Mouse (Mus musculus) lung, adult 2 months (tissue): ENCODE data around the gene Nt5dc2.

Source experiments
- CTCF ChIP-seq: fragments of 200-500 bp; IDR thresholded peaks from 2 replicates; pipeline ENCODE4 v1.5.1; 2011; ENCODE audit warnings: mild to moderate bottlenecking, low read length, control low read depth; ENCODE audit not compliant: insufficient read depth
- POLR2A ChIP-seq: fragments of 200-500 bp; IDR thresholded peaks from 2 replicates; pipeline ENCODE4 v1.6.1; 2011; ENCODE audit warnings: low read depth, mild to moderate bottlenecking, control low read depth, low read length, borderline replicate concordance; ENCODE audit errors: extremely low read depth

DNA sequence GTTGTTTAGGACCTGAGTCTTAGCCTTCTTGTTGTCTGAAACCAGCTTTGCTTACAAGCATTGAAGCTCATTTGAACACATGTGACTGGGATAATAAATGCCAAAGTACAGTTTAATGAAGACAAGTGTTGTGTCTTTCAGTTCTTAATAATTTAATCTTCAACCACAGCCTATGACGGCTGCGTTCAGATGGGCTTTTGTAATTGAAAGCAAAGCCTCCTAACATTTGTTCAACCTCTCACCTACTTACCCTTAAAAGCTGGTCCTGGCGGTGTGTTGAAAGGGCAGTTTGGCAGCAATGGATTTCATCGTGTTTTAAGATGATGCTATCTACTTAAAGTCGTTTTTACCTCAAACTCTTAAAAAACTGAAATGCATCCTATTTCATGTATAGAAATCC, 18.7 kb upstream of the Nt5dc2 start:
- no peak for TF ChIP-seq CTCF
- TF ChIP-seq POLR2A: no peak
